In genomic region chr17:32235534-32236191, GRCm38 (mm10) we compare ENCODE assay signal across 9 mouse cellular contexts. TPM values are rescaled to one million over a fixed set of nuclear protein-coding genes. Genes with fewer than 3 reads are reported as not detected.
DNase-seq lines count a peak whose midpoint lies in the region; ATAC-seq and TF ChIP-seq lines count a peak whose summit lies in the region.
"Had no signal": no experiment of that assay in that cellular context is flagged by ENCODE, and none has a peak within 500 bp of the region (broad histone marks: within the 10 kb centered on the region; RNA-seq: fewer than 3 reads in every experiment).

No protein-coding gene starts in this region.

- POLR2A ChIA-PET in Patski (lab: Charles Lee) = interaction anchor here (1.2 kb wide), 1 partner anchor 14 kb away, joined by 3 read pairs; no protein-coding TSS in a partner anchor

- H3K9me3 ChIP-seq in hindbrain, embryonic 13.5 days = no peaks in the 10 kb centered on the region
- no peaks in the 10 kb centered on the region for H3K9me3 ChIP-seq in midbrain, embryonic 13.5 days

- H3K4me3 ChIP-seq in hindbrain, embryonic 13.5 days = no peak overlapping the region
- H3K4me3 ChIP-seq in midbrain, embryonic 13.5 days (replicated peaks) = no peak overlapping the region

- no peak overlapping the region for H3K4me2 ChIP-seq in hindbrain, embryonic 13.5 days
- H3K4me2 ChIP-seq in midbrain, embryonic 13.5 days (replicated peaks) = 0 out of 2 replicates have a peak overlapping the region, but pooled peaks have one; percentile 5

- peaks cover 5% of the 10 kb centered on the region for H3K36me3 ChIP-seq in hindbrain, embryonic 13.5 days
- H3K36me3 ChIP-seq in midbrain, embryonic 13.5 days = peaks cover 5% of the 10 kb centered on the region; the same call in 1 of the 2 replicates

- in situ Hi-C loops in Patski (cut with MboI; ENCODE audit: low pct_unique_long_range_greater_than_20kb) = no loop called here

- 65% methylated on average over 5 of the region's 5 CpGs for WGBS in hindbrain, embryonic 13.5 days
- 53% methylated on average over 5 of the region's 5 CpGs for WGBS in midbrain, embryonic 13.5 days

- H3K9ac ChIP-seq in hindbrain, embryonic 13.5 days = no peak overlapping the region
- no peak overlapping the region for H3K9ac ChIP-seq in midbrain, embryonic 13.5 days (replicated peaks)

- ATAC-seq in Patski = peak; percentile 44
- ATAC-seq in hindbrain, embryonic 13.5 days (ENCODE audit: low FRiP score) = peak; percentile 57; the same call in 1 of the 2 replicates
- peak; percentile 86; the same call in 1 of the 2 replicates for ATAC-seq in midbrain, embryonic 13.5 days
- no peak for ATAC-seq in granulocyte monocyte progenitor cell, adult 5-6 weeks (replicated peaks; ENCODE audit: poor library complexity, severe bottlenecking)

- CTCF ChIA-PET in Patski (lab: Charles Lee) = interaction anchor here (2.2 kb wide), 1 partner anchor 12 kb away, joined by 4 read pairs; no protein-coding TSS in a partner anchor

- no peak for TF ChIP-seq CTCF in Patski (IDR thresholded peaks at IDR 0.05)

- H3K27ac ChIP-seq in hindbrain, embryonic 13.5 days = peak overlapping the region; percentile 70
- peak overlapping the region; percentile 65 for H3K27ac ChIP-seq in midbrain, embryonic 13.5 days

- H3K4me1 ChIP-seq in hindbrain, embryonic 13.5 days (replicated peaks) = peaks cover 20% of the 10 kb centered on the region
- H3K4me1 ChIP-seq in midbrain, embryonic 13.5 days (replicated peaks) = peaks cover 22% of the 10 kb centered on the region

- peak; percentile 30 for DNase-seq in Patski (ENCODE audit: low read depth, low spot score)
- peak; percentile 80 to 89 for DNase-seq in cerebellum, postnatal 10 days
- peak; percentile 47 to 74 for DNase-seq in frontal cortex, postnatal 36 days (ENCODE audit: low spot score in 2 of 2)
- peak; percentile 53 to 66 for DNase-seq in layer of hippocampus, postnatal 36 days
- DNase-seq in urinary bladder, adult 2 months (ENCODE audit: low spot score) = peak; percentile 29

- no peaks in the 10 kb centered on the region for H3K27me3 ChIP-seq in Patski
- H3K27me3 ChIP-seq in hindbrain, embryonic 13.5 days = no peaks in the 10 kb centered on the region
- no peaks in the 10 kb centered on the region for H3K27me3 ChIP-seq in midbrain, embryonic 13.5 days

RNA-seq across cellular contexts. Expression of gene Ephx3, which starts 46.3 kb away (rescaled TPM):
- 0.18 TPM for polyA plus RNA-seq in Patski (2021)
- 0.10 and 0.23 TPM in 2 replicates for polyA plus RNA-seq in hindbrain, embryonic 13.5 days (2015; fragmentation: Nextera tagmentation; extraction: Ambion mirVana)
- under 1 TPM; 0.23 to 0.75 TPM for total RNA-seq in layer of hippocampus, postnatal 36 days (2021)
- 0.17 and 0.23 TPM in 2 replicates for polyA plus RNA-seq in midbrain, embryonic 13.5 days (2015; fragmentation: Nextera tagmentation; extraction: Ambion mirVana)
- polyA plus RNA-seq in urinary bladder, adult 2 months (2012; rRNA removed) = 3.6 and 4.4 TPM in 2 replicates
- total RNA-seq in granulocyte monocyte progenitor cell, adult 5-6 weeks (2014; fragmentation: Nextera tagmentation) = not detected in 2 replicates
- total RNA-seq in granulocyte monocyte progenitor cell, adult 5-6 weeks (2017) = not detected in 2 replicates
- polyA plus RNA-seq: liver, embryonic 16.5 days had no signal

RNA-seq across cellular contexts. Expression of gene Brd4, which starts 48.9 kb away (rescaled TPM):
- polyA plus RNA-seq in Patski (2021) = 102 TPM
- polyA plus RNA-seq in hindbrain, embryonic 13.5 days (2015; fragmentation: Nextera tagmentation; extraction: Ambion mirVana) = 81.8 and 83.9 TPM in 2 replicates
- total RNA-seq in layer of hippocampus, postnatal 36 days (2021) = 100 to 1,000 TPM; 107 to 127 TPM
- polyA plus RNA-seq in midbrain, embryonic 13.5 days (2015; fragmentation: Nextera tagmentation; extraction: Ambion mirVana) = 90.2 and 95.8 TPM in 2 replicates
- polyA plus RNA-seq in urinary bladder, adult 2 months (2012; rRNA removed) = 17.6 and 43.9 TPM in 2 replicates
- 116 and 144 TPM in 2 replicates for total RNA-seq in granulocyte monocyte progenitor cell, adult 5-6 weeks (2014; fragmentation: Nextera tagmentation)
- 14.4 and 22.2 TPM in 2 replicates for total RNA-seq in granulocyte monocyte progenitor cell, adult 5-6 weeks (2017)

Comparison
In these comparisons a context has a peak if more than half of its experiments do, and no peak if none do; other contexts are left out.
1. DNase-seq: peak in every context shown above with its lines; median percentile 84 in cerebellum, postnatal 10 days; 60 in frontal cortex, postnatal 36 days; 60 in layer of hippocampus, postnatal 36 days; 30 in Patski; 29 in urinary bladder, adult 2 months.